Mouse (Mus musculus) C2C12 (cell line): ENCODE results near the gene Tac4.

Source experiments
- CEBPB ChIP-seq: IDR thresholded peaks from one replicate; pipeline ENCODE4 v1.6.1; 2011; ENCODE audit warnings: low read depth, mild to moderate bottlenecking, control low read depth, moderate library complexity
- CTCF ChIP-seq: IDR thresholded peaks from one replicate; pipeline ENCODE4 v1.5.1; 2011; ENCODE audit not compliant: control insufficient read depth, insufficient read depth, insufficient read length
- FOSL1 ChIP-seq: IDR thresholded peaks from one replicate; pipeline ENCODE4 v1.8.0; 2011; ENCODE audit warnings: mild to moderate bottlenecking, low read length; ENCODE audit not compliant: poor library complexity, insufficient read depth, severe bottlenecking
- MAX ChIP-seq: IDR thresholded peaks from one replicate; pipeline ENCODE4 v1.6.1; 2011; ENCODE audit warnings: mild to moderate bottlenecking, control low read depth
- MYOD1 ChIP-seq: IDR thresholded peaks from one replicate; pipeline ENCODE4 v1.6.1; 2011; ENCODE audit warnings: low read depth; ENCODE audit not compliant: control insufficient read depth, insufficient read length
- MYOG ChIP-seq: IDR thresholded peaks from one replicate; pipeline ENCODE4 v1.6.1; 2011; ENCODE audit not compliant: control insufficient read depth, insufficient read length; ENCODE audit errors: extremely low read depth
- USF1 ChIP-seq: IDR thresholded peaks from one replicate; pipeline ENCODE4 v1.6.1; 2011; ENCODE audit warnings: low read depth, mild to moderate bottlenecking, control low read depth, moderate library complexity

GRCm38 (mm10) chr11:95245456-95245855 is 15.9 kb upstream of the Tac4 start:
- TF ChIP-seq CTCF = no peak
- no peak for TF ChIP-seq USF1
- TF ChIP-seq MYOD1 = no peak
- TF ChIP-seq CEBPB = no peak
- no peak for TF ChIP-seq MYOG
- TF ChIP-seq MAX = no peak
- TF ChIP-seq FOSL1 = no peak
